Mouse (Mus musculus): Measurements from ENCODE around the gene Ptges2.

GRCm38 (mm10) chr2:32425568-32425967, 29.9 kb downstream of the Ptges2 start:
- TF ChIP-seq MAZ (IDR thresholded peaks at IDR 0.05; ENCODE audit: low read depth, low read length) (no peak), SMC3 (IDR thresholded peaks at IDR 0.05; ENCODE audit: low read depth, low read length) (no peak), ZC3H11A (IDR thresholded peaks at IDR 0.05; ENCODE audit: low read depth, low read length) (no peak), MEF2A (IDR thresholded peaks at IDR 0.05; ENCODE audit: borderline replicate concordance, low read depth, low read length) (no peak), NRF1 (IDR thresholded peaks at IDR 0.05; ENCODE audit: low read depth, low read length) (no peak), CTCF (conservative IDR thresholded peaks at IDR 0.05 in 1 of 2, IDR thresholded peaks at IDR 0.05 in 1 of 2; ENCODE audit: low read depth in 2 of 2, low read length in 2 of 2) (no peak), HCFC1 (IDR thresholded peaks at IDR 0.05; ENCODE audit: low read depth, low read length) (no peak), TCF12 (IDR thresholded peaks at IDR 0.05; ENCODE audit: low read depth, low read length) (no peak)
